Mouse (Mus musculus) liver, embryonic 12.5 days (tissue): Measurements from ENCODE around the gene Rnase4. TPM values are rescaled to one million over a fixed set of nuclear protein-coding genes. Genes with fewer than 3 reads are reported as not detected.

Source experiments
- ATAC-seq: fragments of 200-750 bp; cut with Nextera tagmentation; 2 replicates; pipeline ENCODE4 v1.8.0; 2017; ENCODE audit warnings: moderate number of reproducible peaks, mild to moderate bottlenecking, moderate library complexity
- H3K27ac ChIP-seq: fragments of 300-500 bp; sonication (generic); 2 replicates; pipeline ENCODE4 v1.5.1; 2016; ENCODE audit warnings: mild to moderate bottlenecking
- H3K27me3 ChIP-seq: fragments of 300-500 bp; sonication (generic); replicated peaks from 2 replicates; pipeline ENCODE4 v1.6.1; 2016; ENCODE audit warnings: mild to moderate bottlenecking, moderate library complexity
- H3K36me3 ChIP-seq: fragments of 300-500 bp; sonication (generic); 2 replicates; pipeline ENCODE4 v1.6.1; 2016; ENCODE audit warnings: mild to moderate bottlenecking, moderate library complexity
- H3K4me1 ChIP-seq: fragments of 300-500 bp; sonication (generic); 2 replicates; pipeline ENCODE4 v1.6.1; 2016
- H3K4me2 ChIP-seq: fragments of 300-500 bp; sonication (generic); 2 replicates; pipeline ENCODE4 v1.6.1; 2016; ENCODE audit warnings: mild to moderate bottlenecking, moderate library complexity
- H3K4me3 ChIP-seq: fragments of 300-500 bp; sonication (generic); 2 replicates; pipeline ENCODE4 v1.5.1; 2016; ENCODE audit warnings: mild to moderate bottlenecking, moderate library complexity
- H3K9ac ChIP-seq: fragments of 300-500 bp; sonication (generic); 2 replicates; pipeline ENCODE4 v1.6.1; 2016; ENCODE audit warnings: mild to moderate bottlenecking, moderate library complexity
- H3K9me3 ChIP-seq: fragments of 300-500 bp; sonication (generic); replicated peaks from 2 replicates; pipeline ENCODE4 v1.6.1; 2016; ENCODE audit warnings: mild to moderate bottlenecking, moderate library complexity
- WGBS: fragments of 180-500 bp; shearing (Covaris S2); methylation state at CpG from one replicate; pipeline ENCODE4 v1.1.7; 2016; ENCODE audit not compliant: insufficient replicate concordance; 5-methylcytosine and 5-hydroxymethylcytosine counted together
- polyA plus RNA-seq: library from polyadenylated mRNA; unstranded; fragments of >200 nt; fragmentation: Nextera tagmentation; extraction: Ambion mirVana; gene quantifications from 2 replicates; pipeline ENCODE4 v1.2.1, GENCODE M21; 2016

Rnase4 gene
- polyA plus RNA-seq, 1 experiment from 2014 or later: 10.4 TPM

- Histone ChIP-seq H3K36me3 (no peaks in the 10 kb centered on the region), H3K27ac (no peak within 1 kb of the TSS), H3K9ac (no peak within 1 kb of the TSS), H3K4me2 (no peak within 1 kb of the TSS), H3K4me3 (no peak within 1 kb of the TSS), H3K27me3 (peaks cover 34% of the 10 kb centered on the region), H3K4me1 (no peaks in the 10 kb centered on the region), H3K9me3 (no peaks in the 10 kb centered on the region)
- no peak for ATAC-seq
- WGBS: 71% methylated on average over 3 of the region's 3 CpGs
Measured at GRCm38 (mm10) chr14:51074335-51074734, 16.5 kb upstream of the Rnase4 start, which contains the start of gene Olfr750. Olfr750 (minus strand) TSS chr14:51074435.

- no peaks in the 10 kb centered on the region for H3K36me3 ChIP-seq
- no peak overlapping the region for H3K4me2 ChIP-seq
- H3K4me3 ChIP-seq: no peak overlapping the region
- no peak overlapping the region for H3K9ac ChIP-seq
- no peaks in the 10 kb centered on the region for H3K9me3 ChIP-seq
- H3K27ac ChIP-seq: no peak overlapping the region
- ATAC-seq: no peak
- H3K27me3 ChIP-seq: peaks cover 63% of the 10 kb centered on the region
- H3K4me1 ChIP-seq: peaks cover 17% of the 10 kb centered on the region
- WGBS: 55% methylated on average over 1 of the region's 1 CpGs
Measured at GRCm38 (mm10) chr14:51079180-51079579, 11.7 kb upstream of the Rnase4 start.

- no peak overlapping the region for H3K4me3 ChIP-seq
- no peak overlapping the region for H3K4me2 ChIP-seq
- no peaks in the 10 kb centered on the region for H3K9me3 ChIP-seq
- no peak overlapping the region for H3K27ac ChIP-seq
- H3K4me1 ChIP-seq: peaks cover 36% of the 10 kb centered on the region
- 63% methylated on average over 2 of the region's 2 CpGs for WGBS
- H3K27me3 ChIP-seq: peaks cover 59% of the 10 kb centered on the region
- H3K9ac ChIP-seq: no peak overlapping the region
- H3K36me3 ChIP-seq: no peaks in the 10 kb centered on the region
- no peak for ATAC-seq
Measured at GRCm38 (mm10) chr14:51081035-51081434, 9.8 kb upstream of the Rnase4 start.

- Histone ChIP-seq H3K4me3 (peak overlapping the region; percentile 59), H3K9ac (peak overlapping the region; percentile 30; the same call in 1 of the 2 replicates), H3K4me1 (peaks cover 51% of the 10 kb centered on the region), H3K9me3 (no peaks in the 10 kb centered on the region), H3K27ac (no peak overlapping the region), H3K27me3 (peaks cover 59% of the 10 kb centered on the region), H3K36me3 (no peaks in the 10 kb centered on the region), H3K4me2 (peak overlapping the region; percentile 78)
- peak; percentile 71 for ATAC-seq
- WGBS: under 1% methylated on average over 40 of the region's 40 CpGs
Measured at GRCm38 (mm10) chr14:51082599-51083581, 8.0 kb upstream of the Rnase4 start.

- Histone ChIP-seq H3K9ac (0 out of 2 replicates have a peak overlapping the region, but pooled peaks have one; percentile 24), H3K36me3 (no peaks in the 10 kb centered on the region), H3K4me2 (peak overlapping the region; percentile 78), H3K9me3 (no peaks in the 10 kb centered on the region), H3K4me3 (peak overlapping the region; percentile 59), H3K27ac (no peak overlapping the region), H3K4me1 (peaks cover 59% of the 10 kb centered on the region), H3K27me3 (peaks cover 59% of the 10 kb centered on the region)
- no peak for ATAC-seq
- WGBS: 10% methylated on average over 7 of the region's 7 CpGs
Measured at GRCm38 (mm10) chr14:51083805-51084204, 7.1 kb upstream of the Rnase4 start.

- H3K27ac ChIP-seq: no peak overlapping the region
- peaks cover 59% of the 10 kb centered on the region for H3K4me1 ChIP-seq
- H3K4me3 ChIP-seq: no peak overlapping the region
- no peaks in the 10 kb centered on the region for H3K36me3 ChIP-seq
- no peak overlapping the region for H3K9ac ChIP-seq
- H3K27me3 ChIP-seq: peaks cover 48% of the 10 kb centered on the region
- ATAC-seq: no peak
- H3K9me3 ChIP-seq: no peaks in the 10 kb centered on the region
- 80% methylated on average over 2 of the region's 2 CpGs for WGBS
- H3K4me2 ChIP-seq: peak overlapping the region; percentile 78
Measured at GRCm38 (mm10) chr14:51085086-51085485, 5.8 kb upstream of the Rnase4 start.

GRCm38 (mm10) chr14:51085911-51086310 is 5.0 kb upstream of the Rnase4 start:
- peak overlapping the region; percentile 22; the same call in 1 of the 2 replicates for H3K27ac ChIP-seq
- no peak for ATAC-seq
- H3K4me2 ChIP-seq: 0 out of 2 replicates have a peak overlapping the region, but pooled peaks have one; percentile 16
- H3K9me3 ChIP-seq: no peaks in the 10 kb centered on the region
- H3K9ac ChIP-seq: no peak overlapping the region
- H3K36me3 ChIP-seq: no peaks in the 10 kb centered on the region
- WGBS: 64% methylated on average over 4 of the region's 4 CpGs
- H3K4me3 ChIP-seq: no peak overlapping the region
- H3K4me1 ChIP-seq: peaks cover 64% of the 10 kb centered on the region
- peaks cover 40% of the 10 kb centered on the region for H3K27me3 ChIP-seq

- H3K4me1 ChIP-seq: peaks cover 76% of the 10 kb centered on the region
- peaks cover 23% of the 10 kb centered on the region for H3K27me3 ChIP-seq
- peak overlapping the region; percentile 75 for H3K9ac ChIP-seq
- WGBS: 11% methylated on average over 9 of the region's 9 CpGs
- peak overlapping the region; percentile 79 for H3K4me3 ChIP-seq
- no peak overlapping the region for H3K27ac ChIP-seq
- no peaks in the 10 kb centered on the region for H3K36me3 ChIP-seq
- H3K9me3 ChIP-seq: no peaks in the 10 kb centered on the region
- ATAC-seq: no peak
- H3K4me2 ChIP-seq: peak overlapping the region; percentile 95
Measured at GRCm38 (mm10) chr14:51087762-51088161, 3.1 kb upstream of the Rnase4 start.

GRCm38 (mm10) chr14:51088166-51088969 is 2.5 kb upstream of the Rnase4 start:
- Histone ChIP-seq H3K4me2 (peak overlapping the region; percentile 95), H3K27ac (peak overlapping the region; percentile 89), H3K4me1 (peaks cover 72% of the 10 kb centered on the region), H3K27me3 (peaks cover 17% of the 10 kb centered on the region), H3K9ac (peak overlapping the region; percentile 75), H3K9me3 (no peaks in the 10 kb centered on the region), H3K4me3 (peak overlapping the region; percentile 79), H3K36me3 (no peaks in the 10 kb centered on the region)
- peak; percentile 48 for ATAC-seq
- under 1% methylated on average over 23 of the region's 23 CpGs for whole genome bisulfite sequencing

GRCm38 (mm10) chr14:51088970-51089673 is 1.8 kb upstream of the Rnase4 start:
- H3K4me3 ChIP-seq: peak overlapping the region; percentile 79
- H3K4me2 ChIP-seq: peak overlapping the region; percentile 95
- ATAC-seq: peak; percentile 92
- peaks cover 71% of the 10 kb centered on the region for H3K4me1 ChIP-seq
- H3K9me3 ChIP-seq: no peaks in the 10 kb centered on the region
- H3K36me3 ChIP-seq: no peaks in the 10 kb centered on the region
- under 1% methylated on average over 34 of the region's 34 CpGs for WGBS
- peaks cover 9% of the 10 kb centered on the region for H3K27me3 ChIP-seq
- H3K27ac ChIP-seq: peak overlapping the region; percentile 89
- H3K9ac ChIP-seq: peak overlapping the region; percentile 75

GRCm38 (mm10) chr14:51089674-51090076 is 1.2 kb upstream of the Rnase4 start:
- peaks cover 66% of the 10 kb centered on the region for H3K4me1 ChIP-seq
- no peaks in the 10 kb centered on the region for H3K36me3 ChIP-seq
- H3K9ac ChIP-seq: peak overlapping the region; percentile 76
- peak overlapping the region; percentile 79 for H3K4me3 ChIP-seq
- H3K4me2 ChIP-seq: peak overlapping the region; percentile 95
- ATAC-seq: no peak
- peak overlapping the region; percentile 89 for H3K27ac ChIP-seq
- H3K9me3 ChIP-seq: no peaks in the 10 kb centered on the region
- peaks cover 4% of the 10 kb centered on the region; the same call in 1 of the 2 replicates for H3K27me3 ChIP-seq
- under 1% methylated on average over 15 of the region's 15 CpGs for WGBS
